Mouse (Mus musculus) right cerebral cortex, postnatal 25 days (tissue): ENCODE measurements around the gene 1700007K13Rik.

Experiments used
- DNase-seq: peaks from one replicate; pipeline ENCODE4 v3.0.0; 2022

1700007K13Rik gene

DNA sequence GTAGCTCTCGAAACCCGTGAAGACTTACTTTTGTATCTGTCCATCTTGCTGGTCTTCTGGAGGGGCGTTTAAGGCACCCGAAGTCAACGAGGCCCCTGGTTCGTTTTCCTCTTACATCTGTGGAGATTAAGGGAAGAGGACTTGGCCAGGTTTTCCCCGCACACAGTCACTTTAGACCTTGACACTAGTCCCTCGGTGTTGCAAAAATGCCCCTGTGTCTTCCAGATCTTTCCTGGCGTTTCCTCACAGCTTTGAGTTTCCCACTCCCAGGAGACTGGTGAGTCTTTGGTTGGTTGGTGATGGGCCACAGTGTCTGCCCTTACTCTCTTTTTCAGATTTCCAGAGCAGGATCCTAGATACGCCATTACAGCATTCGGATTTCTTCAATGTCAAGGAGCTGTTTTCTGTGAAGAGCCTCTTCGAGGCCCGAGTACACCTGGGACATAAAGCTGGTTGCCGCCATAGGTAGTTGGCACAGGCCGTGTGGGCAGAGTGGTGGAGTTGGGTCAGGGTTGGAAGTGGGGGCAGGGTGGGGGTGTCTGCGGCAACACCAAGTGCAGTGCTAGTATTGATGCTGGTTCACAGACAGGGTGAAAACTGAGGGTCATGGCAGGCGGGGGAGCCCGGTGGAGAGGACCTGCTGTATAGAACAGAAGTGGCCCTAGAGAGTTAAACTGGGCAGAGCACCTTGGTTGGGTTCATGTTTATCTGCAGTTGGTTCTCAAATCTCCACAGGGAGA lies 2.5 kb upstream of the 1700007K13Rik start:
- DNase-seq: no peak

DNA sequence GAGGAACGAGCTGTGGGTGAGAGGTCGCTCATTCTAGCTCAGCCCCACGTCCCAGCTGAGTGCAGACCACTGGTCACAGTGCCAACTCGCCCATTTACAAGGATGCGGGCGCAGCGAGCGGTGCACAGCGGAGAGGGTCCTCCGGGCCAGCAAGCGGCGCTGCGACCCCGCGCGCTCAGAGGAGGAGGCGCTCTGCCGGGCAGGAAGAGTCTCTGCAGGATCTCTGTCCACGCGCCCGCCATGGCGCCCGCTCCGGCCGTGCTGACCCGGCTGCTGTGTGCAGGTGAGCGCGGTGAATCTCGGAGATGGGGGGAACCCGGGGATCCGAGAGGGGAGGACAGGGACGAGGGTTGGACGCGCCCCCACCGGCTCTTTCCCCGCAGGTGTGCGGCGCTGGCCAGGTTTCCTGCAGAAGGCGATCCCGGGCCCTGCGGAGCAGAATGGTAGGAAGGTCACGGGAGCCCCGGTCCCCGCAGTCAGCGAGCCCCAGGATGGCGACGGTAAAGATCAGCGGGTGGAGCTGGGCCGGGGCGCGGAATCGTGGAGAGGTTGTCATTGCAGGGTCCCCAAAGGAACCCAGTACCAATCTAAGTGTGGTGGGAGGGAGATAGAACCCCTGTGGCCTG lies 1.8 kb upstream of the 1700007K13Rik start, which contains the start of gene Mrps2:
Gene Mrps2 (plus strand): TSS at position 207 of the 626 bp plus-strand sequence.
- DNase-seq: peak; percentile 87

DNA sequence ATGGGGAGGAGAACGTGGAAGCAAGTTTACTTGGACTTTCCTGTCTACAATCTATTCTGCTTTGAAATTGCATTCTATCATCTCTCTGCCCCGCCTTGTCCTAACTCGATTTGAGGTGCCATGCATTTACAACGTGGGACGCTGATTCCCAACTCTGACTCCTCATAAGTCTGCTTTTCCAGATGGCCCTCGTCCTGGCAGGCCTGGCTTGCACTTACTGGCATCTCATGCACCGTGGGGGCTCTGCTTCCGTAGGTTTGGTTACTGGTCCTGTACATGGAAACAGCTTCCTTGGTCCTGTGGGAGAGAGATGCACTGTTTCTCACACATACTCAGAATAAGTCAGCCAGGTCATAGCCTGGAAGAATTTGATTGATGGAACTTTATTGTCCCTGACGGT lies 1.2 kb downstream of the 1700007K13Rik start:
- no peak for DNase-seq

DNA sequence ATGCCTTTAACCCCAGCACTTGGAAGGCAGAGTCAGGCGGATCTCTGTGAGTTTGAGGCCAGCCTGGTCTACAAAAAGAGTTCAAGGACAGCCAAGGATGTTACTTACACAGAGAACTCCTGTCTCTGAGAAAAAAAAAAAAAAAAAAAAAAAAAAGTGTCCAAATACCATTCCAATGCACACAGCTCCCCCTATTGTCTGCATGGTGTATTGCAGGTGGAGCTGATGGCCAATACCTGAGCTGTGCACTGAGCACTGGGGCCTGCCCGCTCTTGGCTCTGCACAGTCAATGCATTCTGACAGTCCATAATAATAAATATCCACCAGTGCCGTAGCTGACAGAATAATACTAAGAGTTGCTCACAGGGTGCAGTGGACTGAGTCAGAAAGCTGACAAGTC lies 2.2 kb downstream of the 1700007K13Rik start:
- DNase-seq: peak; percentile 72

DNA sequence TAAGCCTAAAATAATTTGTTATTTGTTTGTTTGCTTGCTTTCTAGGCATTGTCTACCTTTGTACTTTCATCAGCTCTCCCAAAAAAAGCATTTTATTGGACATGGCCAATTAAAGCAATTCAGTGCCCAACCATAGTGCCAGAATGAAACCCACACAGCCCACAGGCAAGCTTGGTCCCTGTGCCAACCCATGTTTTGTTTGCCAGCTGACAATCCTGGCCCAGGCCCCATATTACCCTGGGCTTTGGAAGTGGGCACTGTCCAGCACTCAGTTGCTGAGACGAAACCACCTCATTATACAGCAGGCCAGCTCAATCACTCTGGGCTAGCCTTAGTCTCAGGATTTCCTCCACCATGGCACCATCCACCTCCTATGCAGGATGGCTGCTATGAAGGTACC lies 9.5 kb downstream of the 1700007K13Rik start:
- DNase-seq: no peak

DNA sequence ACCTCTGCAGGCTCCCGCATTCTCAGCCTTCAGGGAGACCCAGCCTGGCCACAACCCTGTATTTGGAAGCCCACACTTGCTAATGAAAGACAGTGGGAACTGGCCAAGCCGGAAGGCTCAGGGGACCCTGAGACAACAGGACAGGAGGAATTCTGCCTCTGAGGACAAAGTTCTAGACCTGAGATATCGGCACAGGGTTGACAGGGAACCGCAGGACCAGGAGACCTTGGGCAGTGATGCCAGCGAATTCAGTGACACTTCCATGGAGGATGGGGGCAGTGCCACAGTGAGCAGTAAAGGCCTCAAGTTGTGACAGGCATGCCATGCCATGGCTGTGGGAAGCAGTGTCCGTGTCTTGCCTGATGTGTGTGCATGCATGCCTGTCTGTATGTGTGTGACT lies 12.6 kb downstream of the 1700007K13Rik start:
- no peak for DNase-seq

DNA sequence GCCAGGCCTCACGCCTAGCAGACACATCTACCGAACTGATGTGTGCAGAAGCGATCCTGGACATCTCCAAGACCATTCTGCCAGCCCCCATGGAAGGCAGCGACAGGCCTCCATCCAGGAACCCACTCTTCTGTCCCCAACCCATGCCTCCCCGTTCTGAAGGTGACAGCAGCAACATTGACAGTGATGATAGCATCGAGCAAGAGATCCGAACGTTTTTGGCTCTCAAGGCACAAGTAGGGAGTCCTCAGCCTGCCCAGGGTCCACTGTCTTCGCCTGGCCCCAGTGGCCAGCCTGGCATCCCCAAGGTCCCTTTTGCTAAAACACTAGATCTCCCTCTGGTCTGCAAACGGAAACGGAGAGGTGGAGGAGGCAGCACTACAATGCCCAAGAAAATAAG lies 14.5 kb downstream of the 1700007K13Rik start:
- DNase-seq: no peak

DNA sequence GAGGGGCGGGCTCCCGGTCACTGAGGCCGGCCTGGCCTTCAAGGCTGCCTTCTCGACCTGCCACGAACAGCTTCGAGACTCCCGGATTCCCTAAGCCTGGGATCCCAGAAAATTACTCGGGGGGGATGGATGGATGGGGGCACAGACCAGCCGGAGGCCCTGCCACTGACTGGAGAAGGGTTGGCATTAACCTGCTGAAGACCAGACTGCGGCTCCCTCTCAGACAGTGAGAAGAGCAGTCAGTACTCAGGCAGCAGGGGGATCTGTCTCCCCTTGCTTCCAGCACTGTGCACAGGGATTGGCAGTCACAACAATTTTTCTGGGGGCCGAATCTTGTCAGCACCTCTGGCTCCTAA lies 18.8 kb downstream of the 1700007K13Rik start:
- no peak for DNase-seq

DNA sequence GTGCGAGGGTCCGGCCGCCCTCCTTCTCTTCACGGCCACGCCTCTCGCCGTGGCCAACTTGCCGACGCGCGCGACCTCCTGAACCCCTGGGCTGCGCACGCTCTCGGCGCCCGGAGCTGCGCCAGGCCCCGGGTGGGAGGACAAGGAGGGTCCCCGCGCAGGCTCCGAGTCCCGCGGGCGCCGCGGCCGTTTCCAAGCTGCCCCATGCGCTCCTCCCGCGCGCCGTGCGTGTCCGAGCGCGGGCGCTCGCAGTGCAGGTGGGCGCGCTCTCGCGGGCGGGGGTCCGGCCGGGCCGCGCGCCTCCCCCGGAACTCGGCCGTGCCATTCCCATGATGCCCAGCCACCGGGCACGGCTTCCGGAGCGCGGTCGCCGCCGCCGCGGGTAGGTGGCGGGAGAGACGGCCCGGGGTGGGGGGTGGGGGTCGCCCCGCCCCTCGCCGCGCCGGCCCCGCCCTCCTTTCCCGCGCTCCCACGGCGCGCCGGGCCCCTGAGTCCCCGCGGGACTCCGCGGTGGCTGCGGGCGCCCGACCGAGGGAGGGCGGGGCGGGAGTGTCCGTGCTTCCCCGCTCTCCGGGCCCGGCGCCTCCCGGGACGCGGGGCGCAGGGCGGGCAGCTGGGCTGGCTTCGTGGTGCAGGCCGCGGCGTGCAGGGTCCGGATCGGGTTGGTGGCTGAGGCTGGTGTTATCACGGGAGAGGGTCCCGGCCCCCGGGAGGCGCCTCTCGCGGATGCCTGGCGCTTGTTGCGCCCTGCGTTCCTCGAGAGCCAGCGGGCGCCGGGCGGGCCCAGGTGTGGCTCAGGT lies 19.4 kb downstream of the 1700007K13Rik start, which contains the start of gene Ppp1r26:
Gene Ppp1r26 (plus strand): TSS at position 286 of the 800 bp plus-strand sequence.
- peak; percentile 59 for DNase-seq

DNA sequence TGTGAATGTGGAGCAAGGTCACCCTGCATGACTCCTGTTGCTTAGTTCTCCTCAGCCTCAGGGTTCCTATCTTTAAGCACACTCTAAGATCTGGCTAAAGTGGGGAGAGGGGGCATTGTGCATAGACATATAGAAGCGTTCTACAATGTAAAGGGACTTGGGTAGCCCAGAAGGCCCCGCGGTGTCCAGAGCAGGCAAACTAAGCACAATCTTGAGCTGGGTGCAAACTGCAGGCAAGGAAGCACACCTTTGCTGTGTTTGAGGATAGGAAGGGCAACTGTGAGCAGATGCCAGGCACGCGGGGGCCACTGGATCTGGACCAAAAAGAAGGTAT lies 20.0 kb downstream of the 1700007K13Rik start:
- no peak for DNase-seq

DNA sequence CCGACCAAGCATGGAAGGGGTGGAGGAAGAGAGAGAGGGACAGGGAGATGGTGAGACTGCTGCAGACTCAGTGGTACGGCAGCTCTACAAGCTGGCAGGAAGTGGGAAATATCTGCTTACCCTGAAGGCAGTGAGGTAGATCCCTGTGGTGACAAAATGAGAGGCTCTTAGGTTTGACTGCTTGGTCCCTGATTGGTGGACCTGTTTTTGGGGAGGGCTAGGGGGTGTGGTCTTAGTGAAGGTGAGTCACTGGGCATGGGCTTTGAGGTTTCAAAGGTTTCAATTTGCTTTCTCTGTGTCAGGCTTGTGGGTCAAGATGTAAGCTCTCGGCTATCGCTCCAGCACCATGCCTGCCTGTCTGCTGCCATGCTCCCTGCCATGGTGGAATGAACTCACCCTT lies 21.1 kb downstream of the 1700007K13Rik start:
- no peak for DNase-seq

DNA sequence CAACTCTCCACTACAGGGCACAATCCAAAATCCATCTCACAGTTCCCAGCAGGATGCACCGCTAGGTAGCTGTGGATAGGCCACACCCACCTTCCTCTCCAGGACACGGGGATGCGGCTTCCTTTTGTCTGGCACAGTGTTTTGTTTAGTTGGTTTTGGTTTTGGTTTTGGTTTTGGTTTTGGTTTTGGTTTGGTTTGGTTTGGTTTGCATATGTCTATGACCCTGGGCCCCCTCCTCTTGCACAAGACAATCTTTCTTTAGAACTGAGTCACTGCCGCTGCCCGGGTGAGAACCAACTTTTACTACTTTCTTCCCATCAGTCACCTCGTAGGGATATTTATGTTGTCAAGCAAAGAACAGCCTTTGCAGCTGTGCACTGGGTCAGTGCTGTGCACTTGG lies 25.3 kb downstream of the 1700007K13Rik start:
- no peak for DNase-seq

DNA sequence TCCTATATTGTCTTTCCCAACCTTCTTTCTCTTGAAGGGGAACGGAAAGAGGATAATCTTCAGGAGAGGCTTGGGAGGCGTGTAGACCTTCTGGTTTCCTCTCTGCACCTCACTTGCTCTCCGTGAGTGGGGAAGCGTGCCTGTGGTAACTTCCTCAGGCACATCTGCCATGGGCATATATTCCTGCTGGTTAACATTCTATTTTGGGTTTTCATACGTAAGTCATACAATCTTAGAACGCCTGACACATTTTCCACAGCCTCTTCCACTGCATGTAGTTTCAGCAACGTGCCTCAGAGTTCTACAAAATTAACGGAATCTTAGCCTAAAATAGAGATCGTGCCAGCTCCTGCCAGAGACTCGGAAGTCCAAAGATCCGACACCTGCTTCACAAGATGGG lies 30.7 kb downstream of the 1700007K13Rik start:
- no peak for DNase-seq

DNA sequence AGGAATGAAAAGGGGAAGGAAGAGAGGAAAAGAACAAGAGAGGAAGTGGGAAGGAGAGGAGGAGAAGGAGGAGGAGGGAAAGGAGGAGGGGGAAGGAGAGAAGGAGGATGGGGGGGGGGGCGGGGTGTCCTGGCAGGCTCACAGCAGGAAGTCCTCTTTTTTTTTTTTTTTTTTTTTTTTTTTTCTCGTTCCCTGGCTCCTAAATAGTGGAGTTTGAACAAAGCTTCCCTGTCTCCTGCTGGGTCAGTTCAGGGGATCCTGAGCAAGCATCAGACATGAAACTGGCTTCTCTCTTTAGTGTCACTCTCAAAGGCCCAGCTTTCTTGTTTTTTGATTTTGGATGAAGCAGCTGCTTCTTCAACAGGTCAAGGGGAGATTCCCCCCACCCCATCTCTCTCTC lies 32.6 kb downstream of the 1700007K13Rik start:
- DNase-seq: no peak

DNA sequence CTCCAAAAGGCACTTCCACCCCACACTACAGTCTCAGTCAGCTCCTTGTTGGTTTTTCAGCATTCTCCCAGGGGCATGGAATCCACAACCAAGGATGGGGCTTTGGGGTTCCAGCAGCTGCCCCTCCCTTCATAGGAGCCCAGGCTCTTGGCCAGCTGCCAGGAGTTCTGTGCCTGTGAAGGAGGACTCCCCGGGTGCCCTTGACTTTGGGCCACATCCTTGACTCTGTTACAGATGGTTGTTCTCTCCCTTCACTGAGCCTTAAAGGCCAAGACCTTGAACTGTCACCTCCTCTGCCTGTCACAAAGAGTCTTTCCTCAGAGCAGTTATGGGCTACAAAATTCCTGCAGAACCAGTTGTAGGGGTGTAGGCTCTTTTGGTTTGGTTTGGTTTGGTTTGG lies 33.3 kb downstream of the 1700007K13Rik start:
- no peak for DNase-seq

DNA sequence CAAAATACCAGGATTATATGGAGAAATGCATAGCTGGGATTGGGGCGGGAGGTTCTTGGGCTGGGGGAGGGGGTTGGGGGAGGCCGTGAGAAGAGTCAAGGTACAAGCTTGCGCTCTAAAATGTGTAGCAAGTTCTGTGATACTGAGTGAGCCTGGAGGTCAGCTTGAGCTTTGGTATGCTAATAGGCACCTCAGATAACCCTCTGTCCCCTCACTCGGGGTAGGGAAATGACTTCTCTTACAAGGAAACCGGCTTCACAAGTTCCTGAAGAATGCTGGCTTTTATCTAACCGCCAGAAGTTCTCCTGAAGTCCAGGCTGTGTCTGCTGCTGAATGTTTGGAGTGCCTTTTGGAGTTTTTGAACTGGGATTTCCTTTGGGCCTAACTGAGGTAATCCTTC lies 35.3 kb downstream of the 1700007K13Rik start:
- DNase-seq: no peak

DNA sequence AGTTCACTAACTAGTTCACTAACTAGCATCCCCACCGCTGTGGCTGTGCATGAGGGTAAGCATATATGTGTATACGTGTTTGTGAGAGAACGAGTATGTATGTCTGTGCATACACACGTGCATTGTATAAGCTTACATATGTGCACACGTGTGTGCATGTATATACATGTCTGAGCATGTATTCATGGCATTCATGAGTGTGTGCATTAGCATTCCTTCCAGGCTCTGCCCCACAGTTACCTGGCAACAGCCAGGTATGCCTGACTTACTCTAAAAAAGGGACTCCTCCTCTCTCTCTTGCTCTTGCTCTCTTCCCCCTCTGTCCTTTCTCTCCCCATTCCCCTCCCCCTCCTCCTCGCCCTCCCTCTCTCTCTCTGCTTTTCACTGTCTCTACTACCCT lies 38.9 kb downstream of the 1700007K13Rik start:
- DNase-seq: no peak

DNA sequence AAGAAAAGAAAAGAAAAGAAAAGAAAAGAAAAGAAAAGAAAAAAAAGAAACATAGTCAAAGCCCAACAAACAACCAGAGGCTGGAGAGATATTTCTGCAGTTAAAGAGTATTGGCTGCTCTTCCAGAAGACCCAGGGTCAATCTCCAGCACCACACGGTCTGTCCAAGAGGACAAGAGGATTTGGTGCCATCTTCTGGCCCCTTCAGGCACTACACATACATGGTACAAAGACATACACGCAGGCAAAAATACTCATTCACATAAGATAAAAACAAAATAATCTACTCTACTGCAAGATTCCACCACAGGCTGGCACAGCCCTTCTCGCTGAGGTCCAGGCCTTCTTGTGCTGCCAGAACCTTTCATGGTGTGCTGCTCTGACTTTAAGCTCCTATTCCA lies 43.0 kb downstream of the 1700007K13Rik start:
- DNase-seq: no peak

DNA sequence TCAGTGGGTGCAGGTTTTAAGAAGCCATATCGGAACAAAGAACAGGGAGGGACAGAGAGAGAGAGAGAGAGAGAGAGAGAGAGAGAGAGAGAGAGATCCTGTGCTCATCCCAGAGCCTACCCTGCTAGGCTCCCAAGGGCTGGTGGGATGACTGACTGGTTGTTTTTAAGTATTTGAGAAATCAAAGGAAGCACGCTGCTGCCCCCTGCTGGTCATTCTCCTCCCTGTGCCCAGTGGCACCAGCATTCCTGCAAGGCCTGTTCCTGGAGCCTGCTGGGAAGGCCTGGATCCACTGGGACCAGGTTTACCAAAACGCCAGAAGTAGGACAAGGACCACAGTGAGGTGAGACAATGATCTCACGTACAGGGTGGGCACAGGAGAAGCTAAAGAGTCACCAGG lies 46.2 kb downstream of the 1700007K13Rik start:
- DNase-seq: peak; percentile 86

DNA sequence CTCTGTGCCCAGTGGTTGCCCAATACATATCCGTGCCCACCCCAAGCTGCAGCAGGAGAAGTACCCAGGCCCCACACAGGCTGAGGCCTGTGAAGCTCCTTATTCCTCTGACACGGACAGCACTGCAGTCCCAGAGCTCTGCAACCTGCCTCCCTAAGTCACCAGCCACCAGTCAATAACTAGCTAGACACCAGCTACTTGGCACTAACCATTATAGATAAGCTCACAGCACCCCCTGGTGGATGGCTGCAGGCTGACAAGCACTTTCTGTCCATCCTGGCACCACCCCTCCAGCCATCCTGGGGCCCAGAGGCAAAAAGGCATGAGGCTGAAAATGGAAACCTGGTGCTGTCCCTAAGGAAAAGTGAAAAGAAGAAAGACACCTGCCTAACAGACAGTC lies 48.1 kb downstream of the 1700007K13Rik start:
- DNase-seq: peak; percentile 82

DNA sequence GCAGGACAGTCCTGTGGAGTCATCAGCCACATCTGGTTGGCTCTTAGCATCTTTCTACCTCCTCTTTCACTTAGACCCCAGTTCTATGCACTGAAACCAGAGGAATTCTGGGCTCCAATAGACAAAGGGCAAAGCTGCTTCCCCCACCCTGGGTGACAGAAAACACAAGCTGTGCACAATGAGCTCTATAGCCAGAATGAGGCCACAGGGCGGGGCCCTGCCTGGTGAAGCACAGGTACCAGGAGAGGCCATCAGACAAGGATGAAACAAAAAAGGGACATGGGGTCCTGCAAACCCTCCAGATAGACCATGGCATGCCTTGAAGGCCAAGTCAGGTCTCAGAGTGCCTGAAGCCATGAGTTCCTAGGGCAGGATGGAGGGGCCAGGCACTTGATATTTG lies 49.6 kb downstream of the 1700007K13Rik start:
- no peak for DNase-seq

DNA sequence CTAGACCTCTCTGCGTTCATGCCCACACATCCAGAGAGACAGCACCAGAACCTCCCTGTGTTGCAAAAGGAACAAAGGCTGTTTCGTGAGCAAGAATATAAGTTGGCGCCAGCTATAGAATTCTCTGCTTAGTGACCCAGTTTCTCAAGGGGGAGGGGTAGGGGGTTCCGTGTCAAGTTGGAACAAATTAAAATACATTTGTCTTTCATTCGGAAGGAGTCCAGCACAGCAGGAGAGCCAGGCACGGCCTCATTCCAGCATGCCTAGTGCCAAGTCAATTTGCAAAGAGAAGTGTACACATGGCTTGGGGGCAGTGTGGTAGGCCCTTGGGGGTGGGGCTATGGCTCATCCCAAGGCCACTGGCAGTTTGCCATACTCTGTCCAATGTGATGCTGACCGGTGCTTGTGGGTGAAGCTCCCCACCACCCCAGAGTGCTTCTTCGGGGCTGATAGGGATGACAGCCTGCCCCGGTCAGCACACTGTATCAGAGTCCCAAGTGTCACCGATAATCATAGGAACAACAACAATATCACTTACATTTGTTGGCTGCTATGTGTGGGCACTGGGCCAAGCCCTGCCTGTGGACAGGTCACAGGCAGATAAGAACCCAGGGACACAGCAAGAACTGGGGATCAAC lies 50.6 kb downstream of the 1700007K13Rik start:
- DNase-seq: peak; percentile 58

DNA sequence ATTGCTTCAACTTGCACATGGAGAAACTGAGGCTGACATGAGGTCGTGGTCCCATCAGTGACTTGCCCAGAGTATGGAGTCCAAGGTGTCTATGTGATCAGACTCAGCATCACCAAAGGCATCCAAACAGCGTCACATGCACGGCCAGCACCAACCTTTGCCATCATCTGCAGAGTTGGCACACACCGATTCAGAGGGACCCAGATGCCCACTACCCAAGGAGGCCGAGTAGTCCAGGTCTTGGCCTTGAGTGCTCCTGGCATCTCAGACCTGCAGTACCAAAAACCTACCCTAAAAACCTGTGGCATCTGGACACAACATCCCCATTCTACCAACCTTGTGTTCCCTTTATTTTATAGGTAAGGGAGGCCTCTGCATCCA lies 51.4 kb downstream of the 1700007K13Rik start:
- DNase-seq: no peak
